In the genomic region with DNA sequence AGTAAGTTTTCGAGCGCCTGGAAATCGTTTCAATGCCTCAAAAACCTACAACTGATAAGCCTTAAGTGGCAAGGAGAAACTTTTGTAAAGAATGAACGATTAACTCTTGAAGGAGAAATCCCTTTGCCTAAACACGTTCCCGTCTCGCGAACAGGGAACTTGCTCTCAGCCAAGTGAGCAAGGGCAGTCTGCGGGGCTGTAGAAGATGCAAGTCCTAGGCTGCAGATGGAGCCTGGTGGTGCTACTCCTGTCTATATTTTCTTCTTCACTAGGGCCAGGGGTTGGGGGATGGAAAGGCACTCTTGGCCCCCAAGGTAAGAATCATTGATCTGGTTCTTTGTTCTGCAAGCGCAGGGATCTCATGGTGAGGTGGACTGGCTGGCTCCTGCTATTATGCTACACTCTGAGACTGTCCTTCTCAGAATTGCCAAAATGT, we compare ENCODE assay signal across 10 mouse cellular contexts.
DNase-seq lines count a peak whose midpoint lies in the region; ATAC-seq lines count a peak whose summit lies in the region.
"Had no signal": no experiment of that assay in that cellular context is flagged by ENCODE, and none has a peak within 500 bp of the region (broad histone marks: within the 10 kb centered on the region; RNA-seq: fewer than 3 reads in every experiment).

No protein-coding gene starts in this region.

- under 1% methylated on average over 10 of the region's 10 CpGs for WGBS in forebrain, embryonic 10.5 days
- under 1% methylated on average over 10 of the region's 10 CpGs for WGBS in forebrain, embryonic 15.5 days
- WGBS in kidney, embryonic 14.5 days, result under 1% methylated on average over 10 of the region's 10 CpGs

- intact Hi-C loops in left cerebral cortex, postnatal 36 days (cut with DNase I), result no loop called here

- no peak overlapping the region for H3K9ac ChIP-seq in forebrain, embryonic 15.5 days (replicated peaks)
- H3K9ac ChIP-seq in kidney, embryonic 14.5 days (ENCODE audit: low read depth, low read length), result no peak overlapping the region
- H3K9ac ChIP-seq: liver, embryonic 14.5 days had no signal

- H3K36me3 ChIP-seq in forebrain, embryonic 10.5 days (replicated peaks), result no peaks in the 10 kb centered on the region
- no peaks in the 10 kb centered on the region for H3K36me3 ChIP-seq in forebrain, embryonic 15.5 days
- H3K36me3 ChIP-seq in kidney, embryonic 14.5 days (ENCODE audit: control insufficient read depth, insufficient read depth, low read length), result no peaks in the 10 kb centered on the region

- H3K4me3 ChIP-seq in forebrain, embryonic 10.5 days, result peak overlapping the region; percentile 81; the same call in 1 of the 2 replicates
- no peak overlapping the region for H3K4me3 ChIP-seq in forebrain, embryonic 15.5 days
- H3K4me3 ChIP-seq in kidney, embryonic 14.5 days (ENCODE audit: low read length), result peak overlapping the region; percentile 0; the same call in 1 of the 2 replicates

- H3K4me2 ChIP-seq in forebrain, embryonic 15.5 days (replicated peaks), result no peak overlapping the region
- no peak overlapping the region for H3K4me2 ChIP-seq in kidney, embryonic 14.5 days (replicated peaks; ENCODE audit: low read depth, low read length)

- H3K27me3 ChIP-seq in forebrain, embryonic 10.5 days (ENCODE audit: poor library complexity, severe bottlenecking), result peaks cover 87% of the 10 kb centered on the region
- peaks cover 28% of the 10 kb centered on the region for H3K27me3 ChIP-seq in forebrain, embryonic 15.5 days
- peaks cover 64% of the 10 kb centered on the region for H3K27me3 ChIP-seq in kidney, embryonic 14.5 days (ENCODE audit: control insufficient read depth, insufficient read depth, low read length)

- no peak overlapping the region for H3K27ac ChIP-seq in forebrain, embryonic 10.5 days
- H3K27ac ChIP-seq in forebrain, embryonic 15.5 days (replicated peaks), result no peak overlapping the region
- H3K27ac ChIP-seq in kidney, embryonic 14.5 days (ENCODE audit: low read depth, low read length), result no peak overlapping the region
- H3K27ac ChIP-seq: liver, embryonic 14.5 days had no signal

- no peaks in the 10 kb centered on the region for H3K9me3 ChIP-seq in forebrain, embryonic 10.5 days
- no peaks in the 10 kb centered on the region for H3K9me3 ChIP-seq in forebrain, embryonic 15.5 days
- H3K9me3 ChIP-seq in kidney, embryonic 14.5 days (ENCODE audit: control insufficient read depth, low read length), result no peaks in the 10 kb centered on the region

- H3K4me1 ChIP-seq in forebrain, embryonic 10.5 days, result peaks cover 46% of the 10 kb centered on the region
- peaks cover 31% of the 10 kb centered on the region for H3K4me1 ChIP-seq in forebrain, embryonic 15.5 days
- H3K4me1 ChIP-seq in kidney, embryonic 14.5 days (ENCODE audit: control insufficient read depth, insufficient read depth, low read length), result 0 out of 2 replicates have a peak, but pooled peaks cover 7% of the 10 kb centered on the region

- DNase-seq in forebrain, embryonic 10.5 days (ENCODE audit: extremely low spot score, low spot score), result peak; percentile 43
- no peak for DNase-seq in kidney, postnatal 36 days
- DNase-seq in ZHBTc4 (ENCODE audit: low read depth, low spot score), result peak; percentile 19
- DNase-seq in forelimb bud, embryonic 11.5 days (ENCODE audit: low read depth, low spot score), result peak; percentile 35
- no peak for DNase-seq in yolk sac, embryonic 10.5 days (ENCODE audit: low spot score)
- no peak for DNase-seq in left cerebral cortex, postnatal 36 days (ENCODE audit: low spot score in 2 of 2)

- no peak for ATAC-seq in forebrain, embryonic 15.5 days (replicated peaks)
- no peak for ATAC-seq in kidney, embryonic 14.5 days (ENCODE audit: low FRiP score, low TSS enrichment)
- ATAC-seq: inflammation-experienced regulatory T-cells, adult 6 months had no signal

Comparison
In these comparisons a context has a peak if more than half of its experiments do, and no peak if none do; other contexts are left out.
1. DNase-seq: peak in forebrain, embryonic 10.5 days (single experiment), ZHBTc4 (single experiment) and forelimb bud, embryonic 11.5 days (single experiment); none in kidney, postnatal 36 days (0 of 2), yolk sac, embryonic 10.5 days (single experiment) and left cerebral cortex, postnatal 36 days (0 of 2).